Mouse (Mus musculus) layer of hippocampus, adult 8-10 months (tissue): ENCODE results near the gene Kpna3. TPM values are rescaled to one million over a fixed set of nuclear protein-coding genes. Genes with fewer than 3 reads are reported as not detected.
"Not testable (repeated sequence)": the region's sequence is repeated elsewhere in the genome, so short reads cannot be mapped to it uniquely, and the experiment has no call there.

ENCODE experiments used
- DNase-seq, 2 experiments: peaks; one replicate each; pipeline ENCODE4 v3.0.0; 2022; ENCODE audit warnings: low spot score in 2 of 2
- total RNA-seq, 4 experiments: library from RNA; stranded (reverse); gene quantifications; 2 replicates each; pipeline ENCODE4 v1.2.4; 2022

Gene Kpna3
- 10 to 100 TPM; 67.0 to 79.4 (median 71.3) TPM for total RNA-seq

GRCm38 (mm10) chr14:61439661-61440559, at the start of gene Kpna3:
Gene Kpna3, minus strand, starts transcription at chr14:61439874.
- peak; percentile 94 to 95 for DNase-seq

GRCm38 (mm10) chr14:61460365-61460764, 20.7 kb upstream of the Kpna3 start:
- no peak for DNase-seq

- no peak for DNase-seq
Measured at GRCm38 (mm10) chr14:61457468-61457867, 17.8 kb upstream of the Kpna3 start.

GRCm38 (mm10) chr14:61455571-61455970, 15.9 kb upstream of the Kpna3 start:
- no peak for DNase-seq

- DNase-seq: no peak
Measured at GRCm38 (mm10) chr14:61453032-61453431, 13.4 kb upstream of the Kpna3 start.

- DNase-seq: no peak
Measured at GRCm38 (mm10) chr14:61452481-61452880, 12.8 kb upstream of the Kpna3 start.

- no peak for DNase-seq
Measured at GRCm38 (mm10) chr14:61447775-61448174, 8.1 kb upstream of the Kpna3 start.

- DNase-seq: peak; percentile 36 to 42
Measured at GRCm38 (mm10) chr14:61439141-61439660, 473 bp downstream of the Kpna3 start.

- DNase-seq: no peak
Measured at GRCm38 (mm10) chr14:61438171-61438945, 1.3 kb downstream of the Kpna3 start.

GRCm38 (mm10) chr14:61436866-61437265, 2.8 kb downstream of the Kpna3 start:
- no peak for DNase-seq

- DNase-seq: no peak
Measured at GRCm38 (mm10) chr14:61428126-61428787, 11.4 kb downstream of the Kpna3 start.

- not testable (repeated sequence) for DNase-seq
Measured at GRCm38 (mm10) chr14:61427095-61427494, 12.6 kb downstream of the Kpna3 start.

GRCm38 (mm10) chr14:61425080-61425665, 14.5 kb downstream of the Kpna3 start:
- no peak for DNase-seq

GRCm38 (mm10) chr14:61415719-61416118, 24.0 kb downstream of the Kpna3 start:
- DNase-seq: no peak

- DNase-seq: no peak
Measured at GRCm38 (mm10) chr14:61415311-61415710, 24.4 kb downstream of the Kpna3 start.

- no peak for DNase-seq
Measured at GRCm38 (mm10) chr14:61414808-61415207, 24.9 kb downstream of the Kpna3 start.

- no peak for DNase-seq
Measured at GRCm38 (mm10) chr14:61414199-61414598, 25.5 kb downstream of the Kpna3 start.

- no peak for DNase-seq
Measured at GRCm38 (mm10) chr14:61413686-61414085, 26.0 kb downstream of the Kpna3 start.

GRCm38 (mm10) chr14:61410020-61410419, 29.7 kb downstream of the Kpna3 start:
- DNase-seq: no peak

- DNase-seq: no peak
Measured at GRCm38 (mm10) chr14:61407055-61407454, 32.6 kb downstream of the Kpna3 start.

GRCm38 (mm10) chr14:61405761-61406160, 33.9 kb downstream of the Kpna3 start:
- DNase-seq: no peak
